Mouse (Mus musculus) limb, embryonic 12.5 days (tissue): ENCODE measurements around the gene Ankrd2. TPM values are rescaled to one million over a fixed set of nuclear protein-coding genes. Genes with fewer than 3 reads are reported as not detected.

Source experiments
- ATAC-seq: fragments of 200-750 bp; cut with Nextera tagmentation; 2 replicates; pipeline ENCODE4 v1.8.0; 2017; ENCODE audit warnings: low read depth, moderate TSS enrichment; ENCODE audit not compliant: insufficient number of reproducible peaks, insufficient read depth, low FRiP score, low TSS enrichment
- H3K27ac ChIP-seq: fragments of 300-500 bp; sonication (generic); 2 replicates; pipeline ENCODE4 v1.5.1; 2016; ENCODE audit warnings: mild to moderate bottlenecking, moderate library complexity
- H3K27me3 ChIP-seq: fragments of 300-500 bp; sonication (generic); 2 replicates; pipeline ENCODE4 v1.6.1; 2016; ENCODE audit warnings: mild to moderate bottlenecking, moderate library complexity
- H3K36me3 ChIP-seq: fragments of 300-500 bp; sonication (generic); 2 replicates; pipeline ENCODE4 v1.6.1; 2016; ENCODE audit warnings: mild to moderate bottlenecking, moderate library complexity
- H3K4me1 ChIP-seq: fragments of 300-500 bp; sonication (generic); replicated peaks from 2 replicates; pipeline ENCODE4 v1.6.1; 2016
- H3K4me2 ChIP-seq: fragments of 300-500 bp; sonication (generic); 2 replicates; pipeline ENCODE4 v1.6.1; 2016; ENCODE audit warnings: mild to moderate bottlenecking, moderate library complexity
- H3K4me3 ChIP-seq: fragments of 300-500 bp; sonication (generic); replicated peaks from 2 replicates; pipeline ENCODE4 v1.5.1; 2016; ENCODE audit warnings: mild to moderate bottlenecking
- H3K9ac ChIP-seq: fragments of 300-500 bp; sonication (generic); replicated peaks from 2 replicates; pipeline ENCODE4 v1.6.1; 2016; ENCODE audit warnings: mild to moderate bottlenecking, moderate library complexity
- H3K9me3 ChIP-seq: fragments of 300-500 bp; sonication (generic); 2 replicates; pipeline ENCODE4 v1.6.1; 2016; ENCODE audit warnings: mild to moderate bottlenecking, moderate library complexity
- WGBS: fragments of 180-500 bp; shearing (Covaris S2); methylation state at CpG from one replicate; pipeline ENCODE4 v1.1.7; 2016; 5-methylcytosine and 5-hydroxymethylcytosine counted together
- polyA plus RNA-seq: library from polyadenylated mRNA; unstranded; fragments of >200 nt; fragmentation: Nextera tagmentation; extraction: Ambion mirVana; gene quantifications from 2 replicates; pipeline ENCODE4 v1.2.1, GENCODE M21; 2016

Gene Ankrd2
- polyA plus RNA-seq: 0.25 TPM in 1 of 2 replicates, not detected in the other

GRCm38 (mm10) chr19:42035456-42036248 is at the start of gene Ankrd2:
TSS of gene Ankrd2 (plus strand) at chr19:42036000.
- Histone ChIP-seq H3K9ac (no peak within 1 kb of the TSS), H3K36me3 (peaks cover 18% of the 10 kb centered on the region), H3K27me3 (peaks cover 14% of the 10 kb centered on the region; the same call in 1 of the 2 replicates), H3K27ac (peak within 1 kb of the TSS; percentile 70; the same call in 1 of the 2 replicates), H3K4me1 (peaks cover 21% of the 10 kb centered on the region), H3K4me3 (no peak within 1 kb of the TSS), H3K9me3 (no peaks in the 10 kb centered on the region), H3K4me2 (peak within 1 kb of the TSS; percentile 21; the same call in 1 of the 2 replicates)
- peak; percentile 56; the same call in 1 of the 2 replicates for ATAC-seq
- 66% methylated on average over 19 of the region's 19 CpGs for whole genome bisulfite sequencing

- peaks cover 16% of the 10 kb centered on the region for H3K4me1 ChIP-seq
- peaks cover 6% of the 10 kb centered on the region; the same call in 1 of the 2 replicates for H3K27me3 ChIP-seq
- H3K9me3 ChIP-seq: no peaks in the 10 kb centered on the region
- no peak overlapping the region for H3K27ac ChIP-seq
- H3K4me3 ChIP-seq: no peak overlapping the region
- 76% methylated on average over 4 of the region's 4 CpGs for WGBS
- H3K4me2 ChIP-seq: no peak overlapping the region
- ATAC-seq: no peak
- no peak overlapping the region for H3K9ac ChIP-seq
- 0 out of 2 replicates have a peak, but pooled peaks cover 3% of the 10 kb centered on the region for H3K36me3 ChIP-seq
Observed at GRCm38 (mm10) chr19:41987206-41987605, 48.6 kb upstream of the Ankrd2 start.

GRCm38 (mm10) chr19:41989810-41990209 is 46.0 kb upstream of the Ankrd2 start:
- ATAC-seq: no peak
- WGBS: 75% methylated on average over 6 of the region's 6 CpGs

DNA sequence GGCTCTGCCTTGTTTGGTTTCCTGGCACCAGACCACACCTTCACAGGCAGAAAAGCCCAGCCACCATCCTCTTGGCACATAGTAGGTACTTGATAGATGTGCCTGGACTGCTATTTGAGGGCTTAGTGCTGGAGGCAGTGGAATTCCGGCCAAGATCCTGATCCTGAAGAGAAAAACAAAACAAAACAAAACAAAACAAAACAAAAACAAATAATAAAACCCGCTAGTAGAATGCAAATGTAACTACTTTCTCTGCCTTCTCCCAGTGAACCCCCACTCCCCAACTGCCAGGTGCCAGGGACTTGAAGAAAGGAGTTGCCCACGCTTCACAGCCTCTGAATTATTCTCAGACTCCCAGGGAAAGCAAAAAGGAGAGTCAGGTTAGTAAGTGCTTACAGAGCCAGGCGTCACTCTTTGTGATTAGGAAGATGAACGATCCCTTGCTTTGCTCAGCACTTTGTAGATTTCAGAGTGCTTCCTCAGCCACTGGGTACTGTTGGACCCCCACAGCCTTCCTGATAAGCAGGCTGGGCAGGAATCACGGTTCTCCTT is 43.8 kb upstream of the Ankrd2 start:
- no peaks in the 10 kb centered on the region for H3K36me3 ChIP-seq
- H3K4me1 ChIP-seq: peaks cover 28% of the 10 kb centered on the region
- no peak overlapping the region for H3K27ac ChIP-seq
- H3K4me3 ChIP-seq: no peak overlapping the region
- no peak overlapping the region for H3K9ac ChIP-seq
- H3K4me2 ChIP-seq: no peak overlapping the region
- no peaks in the 10 kb centered on the region for H3K27me3 ChIP-seq
- no peak for ATAC-seq
- WGBS: 35% methylated on average over 6 of the region's 6 CpGs
- no peaks in the 10 kb centered on the region for H3K9me3 ChIP-seq

More at GRCm38 (mm10) chr19:41989810-41990209, 46.0 kb upstream of the Ankrd2 start:
- no peak overlapping the region for H3K27ac ChIP-seq
- H3K9me3 ChIP-seq: no peaks in the 10 kb centered on the region
- H3K27me3 ChIP-seq: no peaks in the 10 kb centered on the region
- 0 out of 2 replicates have a peak, but pooled peaks cover 3% of the 10 kb centered on the region for H3K36me3 ChIP-seq
- no peak overlapping the region for H3K9ac ChIP-seq
- H3K4me1 ChIP-seq: peaks cover 11% of the 10 kb centered on the region
- H3K4me3 ChIP-seq: no peak overlapping the region
- no peak overlapping the region for H3K4me2 ChIP-seq

DNA sequence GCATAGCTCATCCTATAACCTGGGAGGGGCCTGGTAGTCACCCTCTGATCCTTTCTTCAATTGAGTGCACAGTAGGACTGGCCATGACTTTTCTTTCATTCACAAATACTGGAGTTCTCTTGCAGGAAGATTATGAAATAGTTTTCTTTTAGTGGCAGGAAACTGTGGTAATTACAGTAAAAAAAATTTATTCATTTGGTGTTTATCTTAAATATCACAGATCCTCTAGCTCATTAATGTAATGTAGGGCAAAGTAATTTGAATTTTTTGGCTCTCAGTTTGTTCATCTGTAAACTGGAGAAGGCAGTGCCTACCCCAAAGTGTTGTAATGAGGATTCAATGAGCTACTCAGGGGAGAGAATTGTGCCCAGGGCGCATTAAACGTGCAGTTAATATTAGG is 42.8 kb upstream of the Ankrd2 start:
- no peak overlapping the region for H3K9ac ChIP-seq
- no peak overlapping the region for H3K4me2 ChIP-seq
- no peak overlapping the region for H3K4me3 ChIP-seq
- WGBS: 93% methylated on average over 2 of the region's 2 CpGs
- peaks cover 37% of the 10 kb centered on the region for H3K4me1 ChIP-seq
- no peaks in the 10 kb centered on the region for H3K9me3 ChIP-seq
- H3K27ac ChIP-seq: no peak overlapping the region; the same call in 1 of the 2 replicates
- no peaks in the 10 kb centered on the region for H3K27me3 ChIP-seq
- H3K36me3 ChIP-seq: no peaks in the 10 kb centered on the region
- ATAC-seq: no peak

DNA sequence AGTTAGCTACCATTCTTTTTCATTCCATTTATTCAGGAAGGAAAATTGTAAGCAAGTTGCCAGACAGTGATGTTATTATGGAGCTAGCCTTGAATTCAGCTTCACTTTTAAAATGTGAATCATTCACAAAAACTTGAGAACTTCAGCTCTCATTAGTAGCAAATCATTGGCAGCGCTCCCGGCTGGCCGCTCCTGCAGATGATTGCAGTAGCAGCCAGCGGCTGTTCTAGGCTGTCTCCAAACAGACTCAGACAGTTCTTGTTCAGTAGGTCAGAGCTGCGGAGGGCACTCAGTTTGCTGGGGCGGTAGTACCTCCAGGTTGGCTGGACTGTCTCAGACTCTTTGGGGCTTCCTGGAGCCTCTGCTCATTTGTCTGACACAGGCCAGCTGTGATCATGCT is 42.3 kb upstream of the Ankrd2 start:
- Histone ChIP-seq H3K4me2 (no peak overlapping the region), H3K27me3 (no peaks in the 10 kb centered on the region), H3K4me1 (peaks cover 40% of the 10 kb centered on the region), H3K9ac (no peak overlapping the region), H3K9me3 (no peaks in the 10 kb centered on the region), H3K4me3 (no peak overlapping the region), H3K27ac (peak overlapping the region; percentile 53; the same call in 1 of the 2 replicates), H3K36me3 (no peaks in the 10 kb centered on the region)
- ATAC-seq: no peak
- 76% methylated on average over 6 of the region's 6 CpGs for WGBS

GRCm38 (mm10) chr19:41994023-41994422 is 41.8 kb upstream of the Ankrd2 start:
- ATAC-seq: no peak
- Histone ChIP-seq H3K36me3 (no peaks in the 10 kb centered on the region), H3K4me2 (no peak overlapping the region), H3K27me3 (no peaks in the 10 kb centered on the region), H3K9ac (no peak overlapping the region), H3K4me3 (no peak overlapping the region), H3K4me1 (peaks cover 42% of the 10 kb centered on the region), H3K9me3 (no peaks in the 10 kb centered on the region), H3K27ac (no peak overlapping the region)
- WGBS: 89% methylated on average over 7 of the region's 7 CpGs

GRCm38 (mm10) chr19:41995483-41995882 is 40.3 kb upstream of the Ankrd2 start:
- no peak overlapping the region for H3K4me3 ChIP-seq
- peak overlapping the region; percentile 45; the same call in 1 of the 2 replicates for H3K27ac ChIP-seq
- no peak overlapping the region for H3K9ac ChIP-seq
- H3K27me3 ChIP-seq: no peaks in the 10 kb centered on the region
- peaks cover 56% of the 10 kb centered on the region for H3K4me1 ChIP-seq
- WGBS: 38% methylated on average over 1 of the region's 1 CpGs
- no peaks in the 10 kb centered on the region for H3K36me3 ChIP-seq
- H3K4me2 ChIP-seq: no peak overlapping the region
- H3K9me3 ChIP-seq: no peaks in the 10 kb centered on the region
- ATAC-seq: no peak

- H3K36me3 ChIP-seq: no peaks in the 10 kb centered on the region
- no peak overlapping the region for H3K4me2 ChIP-seq
- H3K27ac ChIP-seq: 0 out of 2 replicates have a peak overlapping the region, but pooled peaks have one; percentile 45
- ATAC-seq: no peak
- peaks cover 65% of the 10 kb centered on the region for H3K4me1 ChIP-seq
- no peak overlapping the region for H3K4me3 ChIP-seq
- no peaks in the 10 kb centered on the region for H3K27me3 ChIP-seq
- no peaks in the 10 kb centered on the region for H3K9me3 ChIP-seq
- 64% methylated on average over 10 of the region's 10 CpGs for WGBS
- no peak overlapping the region for H3K9ac ChIP-seq
Observed at GRCm38 (mm10) chr19:41997090-41997489, 38.7 kb upstream of the Ankrd2 start.

- no peak overlapping the region for H3K9ac ChIP-seq
- H3K4me1 ChIP-seq: peaks cover 55% of the 10 kb centered on the region
- no peak for ATAC-seq
- no peaks in the 10 kb centered on the region for H3K9me3 ChIP-seq
- no peak overlapping the region for H3K4me3 ChIP-seq
- no peak overlapping the region for H3K4me2 ChIP-seq
- H3K36me3 ChIP-seq: no peaks in the 10 kb centered on the region
- H3K27ac ChIP-seq: peak overlapping the region; percentile 81; the same call in 1 of the 2 replicates
- H3K27me3 ChIP-seq: no peaks in the 10 kb centered on the region
- 90% methylated on average over 9 of the region's 9 CpGs for WGBS
Observed at GRCm38 (mm10) chr19:41998770-41999548, 36.8 kb upstream of the Ankrd2 start.
